Mouse (Mus musculus): Measurements from ENCODE around the gene Chil5. TPM values are rescaled to one million over a fixed set of nuclear protein-coding genes. Genes with fewer than 3 reads are reported as not detected.

The Chil5 gene
- total RNA-seq (2023; ENCODE audit: inconsistent age), result not detected in 4 replicates

GRCm38 (mm10) chr3:106032781-106033180 is at the start of gene Chil5:
Chil5 (minus strand) TSS chr3:106032814.

GRCm38 (mm10) chr3:106014546-106014945 is 18.1 kb downstream of the Chil5 start, which contains the start of gene Pifo:
Pifo (minus strand) TSS chr3:106014646.

GRCm38 (mm10) chr3:105973411-105973810 is 59.2 kb downstream of the Chil5 start, which contains the start of gene Ovgp1:
Ovgp1 (plus strand) TSS chr3:105973711.

Other genes with a start within 250 kb of the Chil5 start
- gene Rap1a, start 231.5 kb downstream of the Chil5 start, total RNA-seq (2023; ENCODE audit: inconsistent age), result 110 to 139 TPM (median 129 TPM) in 4 replicates
- 0.70 to 1.00 TPM in 2 of 4 replicates, not detected in the others for gene Adora3, start 162.0 kb downstream of the Chil5 start, total RNA-seq (2023; ENCODE audit: inconsistent age)
- gene Tmigd3, start 161.9 kb downstream of the Chil5 start, total RNA-seq (2023; ENCODE audit: inconsistent age), result not detected in 4 replicates
- 19.4 to 25.5 TPM (median 23.3 TPM) in 4 replicates for gene I830077J02Rik, start 100.2 kb downstream of the Chil5 start, total RNA-seq (2023; ENCODE audit: inconsistent age)
- 37.0 to 50.7 TPM (median 42.9 TPM) in 4 replicates for gene Wdr77, start 73.4 kb downstream of the Chil5 start, total RNA-seq (2023; ENCODE audit: inconsistent age)
- gene Atp5f1, start 72.7 kb downstream of the Chil5 start, total RNA-seq (2023; ENCODE audit: inconsistent age), result 128 to 143 TPM (median 135 TPM) in 4 replicates
- 1.8 to 3.6 TPM (median 3.1 TPM) in 4 replicates for gene Ovgp1, start 59.1 kb downstream of the Chil5 start, total RNA-seq (2023; ENCODE audit: inconsistent age)
- 0.58 to 2.5 TPM (median 1.2 TPM) in 3 of 4 replicates, not detected in the other for gene Pifo, start 18.2 kb downstream of the Chil5 start, total RNA-seq (2023; ENCODE audit: inconsistent age)
- not detected in 4 replicates for gene Chia1, start 80.4 kb upstream of the Chil5 start, total RNA-seq (2023; ENCODE audit: inconsistent age)
- 0.45 to 1.8 TPM (median 0.57 TPM) in 4 replicates for gene Chil3, start 134.8 kb upstream of the Chil5 start, total RNA-seq (2023; ENCODE audit: inconsistent age)
- gene Chil4, start 186.7 kb upstream of the Chil5 start, total RNA-seq (2023; ENCODE audit: inconsistent age), result not detected in 4 replicates